Mouse (Mus musculus) ES-Bruce4 (cell line): ENCODE measurements around the gene Sorcs2. TPM values are rescaled to one million over a fixed set of nuclear protein-coding genes. Genes with fewer than 3 reads are reported as not detected.

Source experiments
- H3K27ac ChIP-seq: 2 replicates; pipeline ENCODE4 v1.5.1; 2012; ENCODE audit warnings: low read length, inconsistent platforms; ENCODE audit not compliant: insufficient read depth
- H3K27me3 ChIP-seq: 2 replicates; pipeline ENCODE4 v1.6.1; 2012; ENCODE audit warnings: mild to moderate bottlenecking, low read length, inconsistent platforms; ENCODE audit not compliant: control insufficient read depth, poor library complexity, insufficient read depth, severe bottlenecking
- H3K36me3 ChIP-seq: 2 replicates; pipeline ENCODE4 v1.6.1; 2012; ENCODE audit warnings: inconsistent platforms, mild to moderate bottlenecking, low read length, moderate library complexity; ENCODE audit not compliant: control insufficient read depth, poor library complexity, insufficient read depth, severe bottlenecking
- H3K4me1 ChIP-seq: one replicate; pipeline ENCODE4 v1.8.1; 2011; ENCODE audit warnings: low read length; ENCODE audit not compliant: control insufficient read depth, insufficient read depth
- H3K4me3 ChIP-seq: 2 replicates; pipeline ENCODE4 v1.5.1; 2011; ENCODE audit warnings: low read depth, mild to moderate bottlenecking, low read length
- H3K9ac ChIP-seq: 2 replicates; pipeline ENCODE4 v1.6.1; 2012; ENCODE audit warnings: low read depth, mild to moderate bottlenecking, inconsistent platforms; ENCODE audit not compliant: poor library complexity, severe bottlenecking
- H3K9me3 ChIP-seq: replicated peaks from 2 replicates; pipeline ENCODE4 v1.6.1; 2012; ENCODE audit warnings: mild to moderate bottlenecking, low read length, inconsistent platforms; ENCODE audit not compliant: control insufficient read depth, poor library complexity, insufficient read depth, severe bottlenecking
- CTCF ChIP-seq: IDR thresholded peaks from one replicate; pipeline ENCODE4 v1.8.1; 2011; ENCODE audit warnings: low read depth, low read length
- EP300 ChIP-seq: IDR thresholded peaks from 2 replicates; pipeline ENCODE4 v1.6.1; 2011; ENCODE audit warnings: low read depth, low read length; ENCODE audit not compliant: insufficient read depth
- POLR2A ChIP-seq: IDR thresholded peaks from one replicate; pipeline ENCODE4 v1.8.1; 2011; ENCODE audit warnings: low read length; ENCODE audit not compliant: insufficient read depth
- polyA plus RNA-seq: library from polyadenylated mRNA; stranded (reverse); fragments of >200 nt; gene quantifications from 2 replicates; pipeline ENCODE4 v1.2.4, GENCODE M21; 2011; ENCODE audit warnings: low read depth; ENCODE audit not compliant: missing spikeins, insufficient read depth, insufficient read length

Sorcs2 gene
- polyA plus RNA-seq, 1 experiment = 1.2 TPM

DNA sequence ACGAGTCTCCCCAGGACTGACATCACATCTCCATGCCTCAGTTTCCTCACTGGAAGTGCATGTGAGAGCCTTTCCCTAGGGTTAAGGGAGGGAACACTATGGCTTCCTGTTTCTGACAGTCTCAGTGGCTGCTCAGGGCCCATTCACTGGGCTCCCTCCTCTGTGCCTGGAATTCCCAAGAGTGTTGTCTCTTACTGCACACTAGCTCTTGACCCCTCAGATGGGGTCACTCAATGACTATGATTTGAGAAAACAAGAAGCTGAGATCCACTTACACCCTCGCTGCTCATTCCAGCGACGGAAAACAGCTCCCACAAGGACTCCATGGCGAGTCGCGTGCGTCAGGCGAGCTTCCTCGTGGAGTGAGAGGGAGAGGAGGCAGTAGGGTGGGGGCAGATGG is 296.8 kb downstream of the Sorcs2 start:
- H3K36me3 ChIP-seq = no peaks in the 10 kb centered on the region
- H3K9ac ChIP-seq = no peak overlapping the region
- TF ChIP-seq POLR2A = no peak
- no peak for TF ChIP-seq EP300
- no peak for TF ChIP-seq CTCF
- no peak overlapping the region for H3K27ac ChIP-seq
- no peak overlapping the region for H3K4me3 ChIP-seq
- no peaks in the 10 kb centered on the region for H3K4me1 ChIP-seq
- H3K27me3 ChIP-seq = no peaks in the 10 kb centered on the region
- H3K9me3 ChIP-seq = no peaks in the 10 kb centered on the region

DNA sequence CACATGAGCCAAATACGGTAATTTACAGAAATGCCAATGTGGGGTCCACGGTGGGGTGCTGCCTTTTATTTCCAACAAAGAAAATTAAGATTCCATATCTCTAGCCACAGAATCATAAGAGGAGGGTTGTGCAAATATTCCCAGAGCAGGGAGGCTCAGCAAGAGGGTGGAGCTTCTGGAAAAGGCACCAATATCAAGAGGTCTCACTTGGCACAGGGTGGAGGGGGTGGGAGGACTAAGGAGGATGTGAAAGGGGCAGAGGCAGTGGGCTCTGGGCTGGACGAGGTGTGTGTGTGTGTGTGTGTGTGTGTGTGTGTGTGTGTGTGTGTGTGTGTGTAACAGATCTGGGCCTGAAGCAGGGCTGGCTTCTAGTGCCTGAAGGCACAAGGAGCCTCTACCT is 297.5 kb downstream of the Sorcs2 start:
- H3K27ac ChIP-seq = no peak overlapping the region
- H3K4me1 ChIP-seq = no peaks in the 10 kb centered on the region
- no peaks in the 10 kb centered on the region for H3K36me3 ChIP-seq
- no peaks in the 10 kb centered on the region for H3K27me3 ChIP-seq
- H3K9ac ChIP-seq = no peak overlapping the region
- no peak for TF ChIP-seq EP300
- TF ChIP-seq POLR2A = no peak
- TF ChIP-seq CTCF = no peak
- no peaks in the 10 kb centered on the region for H3K9me3 ChIP-seq
- H3K4me3 ChIP-seq = no peak overlapping the region

DNA sequence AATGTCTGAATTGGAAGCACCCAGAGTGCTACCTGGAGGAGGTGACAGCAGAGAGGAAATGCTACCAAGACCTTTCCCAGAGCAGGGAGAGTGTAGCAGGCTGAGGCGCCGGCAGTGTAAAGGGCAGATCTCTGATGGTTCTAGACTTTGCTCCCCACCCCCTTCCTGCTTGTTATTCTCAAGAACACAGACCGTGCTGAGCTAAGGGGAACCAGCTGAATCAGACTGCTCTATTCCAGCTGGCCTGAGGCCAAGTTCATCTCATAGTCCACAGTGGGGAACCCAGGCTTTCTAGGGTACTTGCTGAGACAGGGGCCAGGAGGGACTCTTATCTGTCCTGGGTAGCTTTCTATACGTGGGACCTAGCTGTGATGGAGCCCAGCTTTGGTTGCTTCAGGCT is 298.3 kb downstream of the Sorcs2 start:
- H3K27me3 ChIP-seq = no peaks in the 10 kb centered on the region
- no peaks in the 10 kb centered on the region for H3K9me3 ChIP-seq
- no peak overlapping the region for H3K27ac ChIP-seq
- no peak overlapping the region for H3K4me3 ChIP-seq
- no peaks in the 10 kb centered on the region for H3K4me1 ChIP-seq
- H3K36me3 ChIP-seq = no peaks in the 10 kb centered on the region
- H3K9ac ChIP-seq = no peak overlapping the region
- TF ChIP-seq EP300 (no peak), POLR2A (no peak), CTCF (no peak)

DNA sequence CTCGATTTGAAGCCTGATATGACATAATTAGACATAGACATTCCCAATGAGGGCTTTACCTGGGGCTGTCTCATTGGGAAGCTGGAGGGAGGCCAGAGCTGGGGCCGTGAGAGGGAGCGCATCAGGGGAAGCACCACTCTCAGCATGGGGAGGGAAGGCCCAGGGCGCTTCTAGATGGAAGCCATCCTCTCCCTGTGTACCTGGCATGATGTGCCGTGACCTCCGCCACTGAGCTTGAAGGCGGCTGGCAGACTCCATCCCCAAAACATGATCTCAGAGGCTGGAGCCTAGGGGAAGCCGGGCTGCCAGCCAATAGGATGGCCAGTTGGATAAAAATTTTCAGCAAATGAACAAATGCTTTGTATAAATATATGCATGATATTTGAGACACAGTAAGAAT is 301.9 kb downstream of the Sorcs2 start:
- Histone ChIP-seq H3K27me3 (no peaks in the 10 kb centered on the region), H3K27ac (no peak overlapping the region), H3K4me1 (no peaks in the 10 kb centered on the region), H3K36me3 (no peaks in the 10 kb centered on the region), H3K9me3 (no peaks in the 10 kb centered on the region), H3K4me3 (no peak overlapping the region), H3K9ac (no peak overlapping the region)
- TF ChIP-seq EP300 (no peak), CTCF (no peak), POLR2A (no peak)

DNA sequence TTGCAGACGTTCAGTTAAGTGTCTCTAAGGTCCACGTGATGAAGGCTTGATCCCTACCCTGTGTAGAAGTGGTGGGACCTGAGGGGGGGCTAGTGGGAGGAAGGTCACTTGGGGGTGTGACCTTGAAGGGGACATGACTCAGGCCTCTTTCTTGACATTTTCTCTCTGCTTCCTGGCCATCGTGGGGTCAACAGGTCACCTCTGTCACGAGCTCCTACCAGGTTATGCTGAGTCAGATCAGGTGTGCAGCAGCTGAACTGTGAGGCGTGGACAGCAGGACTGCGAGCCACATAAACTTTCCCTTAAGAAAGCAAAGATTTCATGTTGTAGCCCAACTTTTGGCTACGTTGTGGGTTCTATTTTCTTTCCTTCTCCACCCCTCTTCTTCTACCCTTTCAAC is 307.9 kb downstream of the Sorcs2 start:
- Histone ChIP-seq H3K27ac (no peak overlapping the region), H3K4me3 (no peak overlapping the region), H3K27me3 (no peaks in the 10 kb centered on the region), H3K9me3 (no peaks in the 10 kb centered on the region), H3K4me1 (no peaks in the 10 kb centered on the region), H3K36me3 (no peaks in the 10 kb centered on the region), H3K9ac (no peak overlapping the region)
- TF ChIP-seq CTCF (no peak), EP300 (no peak), POLR2A (no peak)

DNA sequence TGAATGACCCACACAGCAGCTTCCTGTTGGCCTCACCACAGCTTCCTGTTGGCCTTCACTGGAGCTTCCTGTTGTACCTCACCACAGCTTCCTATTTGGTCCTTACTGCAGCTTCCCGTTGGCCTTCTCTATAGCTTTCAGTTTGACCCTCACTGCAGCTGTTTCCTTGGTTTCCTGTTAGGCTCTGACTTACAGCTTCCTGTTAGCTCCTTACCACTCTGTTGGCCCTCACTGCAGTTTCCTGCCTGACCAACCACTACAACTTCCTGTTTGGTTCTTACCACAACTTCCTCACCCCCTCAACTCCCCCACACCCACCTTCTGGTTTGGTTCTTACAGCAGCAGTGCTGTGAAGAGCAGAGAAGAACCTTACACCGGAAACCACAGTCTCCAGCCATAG is 308.7 kb downstream of the Sorcs2 start:
- no peaks in the 10 kb centered on the region for H3K4me1 ChIP-seq
- H3K27me3 ChIP-seq = no peaks in the 10 kb centered on the region
- no peaks in the 10 kb centered on the region for H3K9me3 ChIP-seq
- H3K4me3 ChIP-seq = no peak overlapping the region
- H3K9ac ChIP-seq = no peak overlapping the region
- no peak overlapping the region for H3K27ac ChIP-seq
- no peak for TF ChIP-seq POLR2A
- H3K36me3 ChIP-seq = no peaks in the 10 kb centered on the region

DNA sequence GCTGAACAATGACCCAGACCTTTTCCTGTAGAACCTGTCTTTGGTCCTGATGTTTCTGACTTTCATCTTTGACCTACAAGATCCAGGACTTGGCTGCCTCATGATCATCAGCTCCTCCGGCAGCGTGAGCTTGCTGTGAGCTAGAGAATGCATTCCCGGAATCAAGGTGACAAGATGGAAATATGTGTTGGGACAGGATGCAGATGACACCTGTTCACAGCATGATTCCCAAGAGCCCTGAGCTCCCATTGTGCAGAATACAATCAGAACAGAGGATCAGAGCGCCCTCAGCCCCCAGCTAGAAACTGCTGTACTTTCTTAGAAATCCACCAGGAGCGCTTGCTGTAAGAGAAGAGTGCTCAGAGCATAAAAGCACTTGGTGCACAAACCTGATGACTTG is 311.0 kb downstream of the Sorcs2 start:
- no peak overlapping the region for H3K9ac ChIP-seq
- no peak overlapping the region for H3K27ac ChIP-seq
- TF ChIP-seq EP300 = no peak
- no peak for TF ChIP-seq POLR2A
- TF ChIP-seq CTCF = no peak
- H3K4me1 ChIP-seq = no peaks in the 10 kb centered on the region
- no peaks in the 10 kb centered on the region for H3K9me3 ChIP-seq
- no peaks in the 10 kb centered on the region for H3K27me3 ChIP-seq
- H3K4me3 ChIP-seq = no peak overlapping the region
- no peaks in the 10 kb centered on the region for H3K36me3 ChIP-seq
